Mouse (Mus musculus): ENCODE measurements around the gene Lypd4.

DNA sequence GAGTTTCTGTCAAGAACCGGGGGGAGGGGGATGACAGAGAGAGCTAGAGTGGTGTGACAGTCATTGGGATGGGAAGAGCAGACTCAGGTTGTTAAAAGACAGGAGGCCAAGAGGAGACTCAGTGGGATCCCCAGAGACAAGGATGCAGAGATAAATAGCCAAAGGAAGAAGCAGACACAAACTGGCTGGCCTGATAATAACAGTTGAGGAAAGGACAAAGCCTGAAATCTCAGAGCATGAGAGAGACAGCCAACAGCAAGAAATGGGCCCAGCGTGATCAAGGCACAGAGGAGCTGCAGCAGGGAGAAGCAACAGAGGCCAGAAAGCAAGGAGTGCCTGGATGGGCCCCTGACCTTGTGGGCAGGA lies 32.5 kb upstream of the Lypd4 start:
- TF ChIP-seq CTCF (IDR thresholded peaks at IDR 0.05; ENCODE audit: extremely low read depth, insufficient read depth, insufficient read length, insufficient replicate concordance) = no peak
- no peak for TF ChIP-seq POLR2A (IDR thresholded peaks at IDR 0.05; ENCODE audit: low read depth, low read length)
